In genomic region chr7:121660705-121661104, GRCm38 (mm10) we compare ENCODE assay signal across 12 mouse cellular contexts.
"Had no signal": no experiment of that assay in that cellular context is flagged by ENCODE, and none has a peak within 500 bp of the region (broad histone marks: within the 10 kb centered on the region; RNA-seq: fewer than 3 reads in every experiment).

No protein-coding gene starts in this region.

- H3K27ac ChIP-seq: layer of hippocampus, adult 2 months; limb, embryonic 13.5 days; liver, embryonic 14.5 days; midbrain, embryonic 12.5 days had no signal

- H3K9ac ChIP-seq: limb, embryonic 13.5 days; liver, embryonic 14.5 days; midbrain, embryonic 12.5 days had no signal

- DNase-seq: kidney, adult 8-10 months; kidney, postnatal 36 days; lung, adult 18-20 months; lung, postnatal 36 days; thymus, adult 2 months; thymus, postnatal 25 days had no signal

- H3K9me3 ChIP-seq: limb, embryonic 13.5 days; midbrain, embryonic 12.5 days had no signal

- H3K27me3 ChIP-seq: limb, embryonic 13.5 days; midbrain, embryonic 12.5 days had no signal

- H3K4me3 ChIP-seq: layer of hippocampus, adult 2 months; limb, embryonic 13.5 days; midbrain, embryonic 12.5 days had no signal

- H3K4me1 ChIP-seq: limb, embryonic 13.5 days; midbrain, embryonic 12.5 days had no signal

- ATAC-seq: intestine, embryonic 16.5 days; midbrain, embryonic 16.5 days had no signal

- H3K4me2 ChIP-seq: limb, embryonic 13.5 days; midbrain, embryonic 12.5 days had no signal
